Mouse (Mus musculus): ENCODE measurements around the gene Sufu.

Sufu gene

DNA sequence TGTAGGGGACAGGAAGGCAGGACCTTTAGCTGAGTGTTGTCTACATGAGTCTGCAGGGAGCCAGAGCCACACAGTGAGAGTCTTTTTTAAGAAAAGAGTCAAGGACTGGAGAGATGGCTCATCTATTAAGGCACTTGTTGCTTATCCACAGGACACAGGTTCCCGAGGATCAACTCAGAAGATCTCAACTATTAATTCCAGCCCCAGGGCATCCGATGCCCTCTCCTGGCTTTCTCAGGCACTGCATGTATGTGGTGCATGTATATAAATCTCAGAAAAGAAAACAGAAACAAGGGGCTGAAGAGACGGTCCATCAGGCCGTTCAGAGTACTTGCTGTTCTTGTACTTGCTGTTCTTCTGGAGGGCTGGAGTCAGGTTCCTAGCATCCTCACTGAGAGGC lies 4.7 kb upstream of the Sufu start:
- in situ Hi-C loops (cut with MboI; ENCODE audit: low sequenced_read_pairs): no loop called here

GRCm38 (mm10) chr19:46394712-46395108 lies 2.0 kb upstream of the Sufu start:
- in situ Hi-C loops (cut with MboI; ENCODE audit: low sequenced_read_pairs): loop anchor here (5.0 kb wide), 1 partner anchor 53 kb away; no protein-coding TSS in a partner anchor

DNA sequence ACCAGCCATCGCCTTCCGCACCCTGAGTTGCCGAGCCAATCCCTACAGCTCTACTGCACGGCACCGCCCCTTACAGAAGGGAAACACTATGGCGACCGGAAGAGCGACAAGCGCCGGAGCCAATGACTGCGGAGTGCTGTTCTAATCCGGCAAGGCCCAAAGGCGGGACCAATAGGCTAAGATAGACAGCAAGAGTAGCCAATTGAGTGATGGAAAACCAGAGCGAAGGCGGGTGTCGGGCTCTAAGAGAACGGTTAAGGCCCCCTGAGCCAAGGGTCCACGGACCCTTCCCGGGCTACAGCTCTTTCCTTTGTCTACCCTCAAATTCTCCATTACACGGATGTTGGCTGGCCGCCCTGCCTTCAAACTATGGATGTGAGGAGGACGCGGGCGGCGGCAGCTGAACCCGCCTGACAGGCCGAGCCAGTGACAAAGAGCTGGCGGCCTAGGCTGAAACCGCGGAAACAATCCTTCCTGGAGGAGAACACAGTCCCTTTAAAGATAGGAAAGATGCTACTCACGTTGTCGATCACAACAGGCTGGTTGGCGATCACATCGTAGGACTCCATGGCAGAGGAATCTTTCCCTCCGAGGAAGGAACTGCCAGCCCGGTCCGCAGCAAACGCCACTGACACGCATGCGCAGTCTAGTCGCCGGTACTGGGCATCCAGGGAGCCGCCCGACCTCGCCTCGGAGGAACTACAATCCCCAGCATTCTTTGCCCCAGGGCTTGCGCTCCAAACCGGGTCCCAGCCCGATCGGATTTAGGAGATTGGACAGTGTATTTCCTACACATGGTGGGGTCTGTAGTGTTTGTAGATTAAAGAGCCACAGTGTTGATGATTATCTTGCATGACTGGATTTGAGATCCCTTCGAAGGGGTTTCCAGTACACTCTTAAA lies 1.3 kb upstream of the Sufu start, which contains the start of gene Actr1a:
TSS of gene Actr1a (minus strand) at position 640 of the 901 bp plus-strand sequence.
- in situ Hi-C loops (cut with MboI; ENCODE audit: low sequenced_read_pairs): loop anchor here (5.0 kb wide), 1 partner anchor 52 kb away; no protein-coding TSS in a partner anchor

DNA sequence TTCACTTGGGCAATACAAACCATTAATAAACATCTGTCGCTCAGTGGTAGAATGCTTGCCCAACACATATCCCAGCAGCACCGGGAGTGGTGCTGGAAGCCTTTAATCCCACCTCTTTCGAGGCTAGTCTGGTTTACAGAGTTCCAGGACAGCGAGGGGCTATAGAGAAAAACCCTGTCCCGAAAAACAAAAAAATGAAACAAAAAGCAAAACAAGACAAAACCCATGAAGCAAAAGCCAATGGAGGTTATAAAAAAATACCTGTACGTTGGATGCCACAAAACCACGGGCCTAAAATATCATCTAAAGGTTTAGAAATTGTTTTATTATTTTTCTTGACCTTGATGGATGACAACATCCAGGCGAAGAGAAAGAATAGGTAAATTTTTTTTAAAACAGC lies 587 bp upstream of the Sufu start:
- in situ Hi-C loops (cut with MboI; ENCODE audit: low sequenced_read_pairs): loop anchor here (5.0 kb wide), 1 partner anchor 51 kb away; no protein-coding TSS in a partner anchor

GRCm38 (mm10) chr19:46397436-46398001 lies 823 bp downstream of the Sufu start:
- in situ Hi-C loops (cut with MboI; ENCODE audit: low sequenced_read_pairs): loop anchor here (5.0 kb wide), 1 partner anchor 50 kb away; no protein-coding TSS in a partner anchor

GRCm38 (mm10) chr19:46398401-46398800 lies 1.7 kb downstream of the Sufu start:
- in situ Hi-C loops (cut with MboI; ENCODE audit: low sequenced_read_pairs): loop anchor here (5.0 kb wide), 1 partner anchor 49 kb away; no protein-coding TSS in a partner anchor

DNA sequence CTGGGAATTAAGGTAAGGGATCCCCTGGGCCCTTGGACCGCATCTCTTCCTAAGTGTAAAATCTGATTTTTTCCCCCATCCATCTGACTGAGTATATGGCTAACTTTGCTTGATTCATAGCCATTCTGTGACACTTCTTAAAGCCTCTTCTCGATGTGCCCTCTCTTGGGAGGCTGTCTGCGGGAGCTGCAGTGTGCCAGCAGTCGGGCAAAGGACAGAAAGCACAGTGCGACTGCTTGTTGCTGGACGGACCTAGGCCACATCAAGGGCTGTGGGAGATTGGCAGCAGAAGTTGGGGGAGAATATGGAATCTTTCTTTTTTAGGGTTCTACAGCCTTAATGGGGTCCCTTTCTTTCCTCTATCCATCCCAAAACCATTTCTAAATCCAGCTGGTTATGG lies 2.7 kb downstream of the Sufu start:
- in situ Hi-C loops (cut with MboI; ENCODE audit: low sequenced_read_pairs): loop anchor here (5.0 kb wide), 1 partner anchor 48 kb away; no protein-coding TSS in a partner anchor

DNA sequence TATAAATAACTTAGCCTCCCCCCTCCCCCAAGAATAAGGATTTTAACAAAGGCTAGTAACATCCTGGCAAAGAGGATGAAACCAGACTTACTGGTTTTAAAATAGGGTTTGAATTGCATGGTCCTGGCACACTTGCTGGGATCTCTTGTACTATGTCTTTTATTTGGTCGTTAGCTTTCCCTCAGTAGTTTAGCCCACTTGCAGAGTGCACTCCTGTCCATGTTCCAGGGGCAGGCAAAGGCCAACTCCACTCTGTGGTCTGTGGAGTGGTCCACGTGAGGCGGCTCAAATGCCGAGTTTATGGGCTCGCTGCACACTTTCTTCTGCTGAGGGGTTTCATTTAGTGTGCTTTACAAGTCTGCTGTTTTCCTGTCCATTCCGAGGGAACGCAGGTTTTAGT lies 3.2 kb downstream of the Sufu start:
- in situ Hi-C loops (cut with MboI; ENCODE audit: low sequenced_read_pairs): loop anchor here (5.0 kb wide), 1 partner anchor 47 kb away; no protein-coding TSS in a partner anchor

GRCm38 (mm10) chr19:46400558-46400957 lies 3.9 kb downstream of the Sufu start:
- in situ Hi-C loops (cut with MboI; ENCODE audit: low sequenced_read_pairs): no loop called here

DNA sequence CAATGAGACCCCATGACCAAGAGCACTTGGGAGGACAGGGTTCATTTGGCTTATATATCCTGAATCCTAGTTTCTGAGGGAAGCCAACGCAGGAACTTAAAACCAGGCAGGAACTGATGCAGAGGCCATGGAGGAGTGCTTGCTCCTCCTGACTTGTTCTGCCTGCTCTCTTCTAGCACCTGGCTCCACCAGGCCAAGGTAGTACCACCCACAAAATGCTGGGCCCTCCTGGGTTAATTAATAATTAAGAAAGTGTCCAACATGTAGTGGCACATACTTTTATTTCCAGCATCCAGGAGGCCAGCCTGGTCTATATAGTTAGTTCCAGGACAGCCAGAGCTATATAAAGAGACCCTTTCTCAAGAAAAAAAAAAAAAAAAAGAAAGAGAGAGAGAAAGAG lies 7.3 kb downstream of the Sufu start:
- in situ Hi-C loops (cut with MboI; ENCODE audit: low sequenced_read_pairs): no loop called here

- in situ Hi-C loops (cut with MboI; ENCODE audit: low sequenced_read_pairs): no loop called here
Observed at GRCm38 (mm10) chr19:46406592-46407386, 10.1 kb downstream of the Sufu start.

DNA sequence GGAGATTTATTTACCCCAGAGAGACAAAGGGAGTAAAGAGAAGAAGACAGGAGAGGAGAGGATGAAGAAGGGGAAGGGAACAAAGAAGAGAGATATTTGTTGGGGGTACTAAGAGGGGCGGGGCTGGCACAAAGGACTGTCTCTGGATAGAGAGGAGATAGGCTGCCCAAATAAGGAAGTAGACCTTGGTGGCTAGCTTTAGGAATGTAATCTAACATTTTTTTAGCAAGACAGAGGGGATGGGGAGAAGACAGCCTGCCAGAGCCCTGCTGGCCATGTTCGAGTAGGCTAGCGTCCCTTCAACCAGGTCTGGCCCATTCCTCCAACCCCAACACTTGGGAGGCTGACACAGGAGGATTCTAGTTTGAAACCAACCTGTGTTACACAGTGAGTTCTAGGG lies 12.8 kb downstream of the Sufu start:
- in situ Hi-C loops (cut with MboI; ENCODE audit: low sequenced_read_pairs): no loop called here

DNA sequence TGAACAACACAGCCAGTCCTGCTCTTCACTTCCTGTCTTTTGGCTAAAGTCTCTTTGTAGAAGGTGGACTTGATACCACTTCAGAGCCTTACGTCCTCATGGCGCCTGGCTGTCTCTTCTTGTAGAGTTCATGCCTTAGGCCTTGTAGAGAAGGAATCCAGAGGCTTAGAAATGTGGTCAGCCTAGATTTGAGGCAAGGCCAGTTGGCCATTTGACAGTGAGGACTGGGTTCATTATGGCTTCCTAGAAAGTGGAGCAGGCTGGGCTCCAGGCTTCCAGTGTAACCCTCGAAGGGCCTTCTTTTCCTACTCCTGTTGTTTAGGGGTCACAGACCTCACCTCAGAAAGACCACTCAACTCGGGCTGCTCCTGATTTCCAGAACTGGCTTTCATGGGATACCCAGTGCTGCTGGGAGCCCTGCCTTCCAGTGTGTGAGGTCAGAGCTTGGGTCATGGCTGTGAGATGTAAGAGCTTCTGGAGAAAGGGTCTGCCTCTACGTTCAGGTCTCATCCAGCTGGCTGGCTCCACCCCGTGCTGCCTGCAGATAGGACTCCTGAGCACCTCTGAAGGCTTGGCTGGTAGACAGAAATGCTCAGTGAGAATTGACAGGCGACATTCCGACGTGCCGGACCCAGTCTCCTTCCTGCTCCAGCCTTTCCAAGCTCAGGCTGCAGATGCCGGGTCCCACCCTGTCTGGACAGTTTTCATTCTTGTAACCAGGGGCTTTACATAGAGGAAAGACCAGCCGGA lies 15.5 kb downstream of the Sufu start:
- in situ Hi-C loops (cut with MboI; ENCODE audit: low sequenced_read_pairs): no loop called here

DNA sequence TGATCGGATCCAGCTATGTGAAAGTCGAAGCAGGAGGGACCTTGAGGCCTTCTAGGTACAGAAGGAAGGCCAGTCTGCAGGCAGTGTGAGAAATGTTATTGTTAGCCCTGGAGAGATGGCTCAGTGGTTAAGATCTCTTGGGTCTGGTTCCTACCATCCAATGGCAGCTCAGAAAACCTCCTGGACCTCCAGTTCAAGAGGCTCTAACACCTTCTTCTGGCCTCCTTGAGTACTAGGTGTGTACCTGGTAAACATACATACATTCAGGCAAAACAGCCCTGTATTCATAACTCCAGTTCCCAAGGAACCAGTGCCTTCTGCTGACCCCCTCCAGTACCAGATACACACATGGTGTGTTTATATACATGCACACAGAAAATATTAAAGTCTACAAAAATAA lies 17.3 kb downstream of the Sufu start:
- in situ Hi-C loops (cut with MboI; ENCODE audit: low sequenced_read_pairs): no loop called here

- in situ Hi-C loops (cut with MboI; ENCODE audit: low sequenced_read_pairs): no loop called here
Observed at GRCm38 (mm10) chr19:46414486-46414885, 17.8 kb downstream of the Sufu start.

DNA sequence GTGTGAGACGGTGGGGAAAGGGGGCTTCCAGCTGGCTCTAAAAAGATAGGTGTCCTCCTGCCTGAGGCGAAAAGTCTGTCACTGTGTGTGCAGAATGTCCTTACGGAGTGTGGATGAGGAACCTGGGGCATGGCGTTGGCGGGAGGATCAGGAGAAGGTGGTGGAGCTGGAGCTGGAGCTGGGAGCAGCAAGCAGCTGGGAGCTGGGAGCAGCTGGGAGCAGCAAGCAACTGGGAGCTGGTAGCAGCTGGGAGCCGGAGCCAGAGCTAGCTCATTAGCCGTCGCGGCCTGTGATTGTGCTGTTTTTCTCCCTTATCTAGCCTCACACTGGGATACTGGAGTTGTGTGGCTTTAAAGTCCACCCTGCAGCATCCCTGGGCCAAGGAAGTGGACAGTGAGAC lies 19.6 kb downstream of the Sufu start:
- in situ Hi-C loops (cut with MboI; ENCODE audit: low sequenced_read_pairs): no loop called here

DNA sequence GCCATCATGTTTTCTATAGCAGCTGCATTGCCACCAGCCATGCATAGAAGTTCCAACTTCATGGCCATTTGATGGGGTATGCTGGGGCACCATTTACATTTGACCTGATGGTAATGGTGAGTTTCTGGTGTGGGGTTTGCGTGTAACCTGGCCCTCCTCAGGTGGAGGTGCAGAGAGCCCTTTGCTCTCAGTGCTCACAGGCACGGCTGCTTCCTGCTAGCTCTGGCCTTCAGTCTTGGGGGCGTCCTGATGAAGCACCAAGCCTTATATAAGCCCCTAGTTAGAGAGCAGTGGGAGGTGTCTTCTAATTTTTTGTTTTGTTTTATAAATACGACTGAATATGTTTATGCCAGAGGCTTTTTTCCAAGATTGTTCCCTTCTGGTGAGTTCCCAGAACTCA lies 21.4 kb downstream of the Sufu start:
- in situ Hi-C loops (cut with MboI; ENCODE audit: low sequenced_read_pairs): no loop called here

GRCm38 (mm10) chr19:46420410-46420809 lies 23.7 kb downstream of the Sufu start:
- in situ Hi-C loops (cut with MboI; ENCODE audit: low sequenced_read_pairs): no loop called here

- in situ Hi-C loops (cut with MboI; ENCODE audit: low sequenced_read_pairs): no loop called here
Observed at GRCm38 (mm10) chr19:46422384-46423338, 26.0 kb downstream of the Sufu start.
